Mouse (Mus musculus) embryonic facial prominence, embryonic 11.5 days (tissue): ENCODE data around the gene Dapl1. TPM values are rescaled to one million over a fixed set of nuclear protein-coding genes. Genes with fewer than 3 reads are reported as not detected.

ENCODE experiments used
- ATAC-seq: fragments of 200-750 bp; cut with Nextera tagmentation; replicated peaks from 2 replicates; pipeline ENCODE4 v1.8.0; 2017; ENCODE audit warnings: low read depth; ENCODE audit not compliant: insufficient number of reproducible peaks, low FRiP score, low TSS enrichment
- DNase-seq: peaks from one replicate; pipeline ENCODE4 v3.0.0-alpha.2; 2015; ENCODE audit warnings: low spot score
- H3K27ac ChIP-seq: fragments of 300-500 bp; sonication (generic); replicated peaks from 2 replicates; pipeline ENCODE4 v1.5.1; 2014; ENCODE audit warnings: mild to moderate bottlenecking, low read depth, low read length, control low read depth
- H3K27me3 ChIP-seq: fragments of 300-500 bp; sonication (generic); 2 replicates; pipeline ENCODE4 v1.6.1; 2014; ENCODE audit warnings: mild to moderate bottlenecking, low read length, moderate library complexity, mixed read lengths; ENCODE audit not compliant: control insufficient read depth, insufficient read depth
- H3K36me3 ChIP-seq: fragments of 300-500 bp; sonication (generic); replicated peaks from 2 replicates; pipeline ENCODE4 v1.6.1; 2014; ENCODE audit warnings: low read depth, mild to moderate bottlenecking, low read length, moderate library complexity, mixed read lengths; ENCODE audit not compliant: control insufficient read depth, insufficient read depth
- H3K4me1 ChIP-seq: fragments of 300-500 bp; sonication (generic); 2 replicates; pipeline ENCODE4 v1.6.1; 2014; ENCODE audit warnings: low read length, mixed read lengths; ENCODE audit not compliant: control insufficient read depth, insufficient read depth
- H3K4me2 ChIP-seq: fragments of 300-500 bp; sonication (generic); 2 replicates; pipeline ENCODE4 v1.6.1; 2014; ENCODE audit warnings: low read depth, mild to moderate bottlenecking, control low read depth, low read length, moderate library complexity
- H3K4me3 ChIP-seq: fragments of 300-500 bp; sonication (generic); 2 replicates; pipeline ENCODE4 v1.5.1; 2014; ENCODE audit warnings: low read depth, low read length, control low read depth
- H3K9ac ChIP-seq: fragments of 300-500 bp; sonication (generic); replicated peaks from 2 replicates; pipeline ENCODE4 v1.6.1; 2014; ENCODE audit warnings: mild to moderate bottlenecking, control low read depth, low read length
- H3K9me3 ChIP-seq: fragments of 300-500 bp; sonication (generic); replicated peaks from 2 replicates; pipeline ENCODE4 v1.6.1; 2016; ENCODE audit warnings: mild to moderate bottlenecking, low read length, inconsistent platforms, mixed read lengths; ENCODE audit not compliant: control insufficient read depth
- WGBS: fragments of 180-500 bp; shearing (Covaris S2); extraction: QIAGEN DNeasy Blood & Tissue Kit; methylation state at CpG from one replicate; pipeline ENCODE4 v1.1.7; 2014; 5-methylcytosine and 5-hydroxymethylcytosine counted together
- polyA plus RNA-seq: library from polyadenylated mRNA; unstranded; fragments of >200 nt; fragmentation: Nextera tagmentation; extraction: Ambion mirVana; gene quantifications from 2 replicates; pipeline ENCODE4 v1.2.1, GENCODE M21; 2014

Dapl1 gene
- polyA plus RNA-seq, 1 experiment from 2014 or later = 9.9 TPM

DNA sequence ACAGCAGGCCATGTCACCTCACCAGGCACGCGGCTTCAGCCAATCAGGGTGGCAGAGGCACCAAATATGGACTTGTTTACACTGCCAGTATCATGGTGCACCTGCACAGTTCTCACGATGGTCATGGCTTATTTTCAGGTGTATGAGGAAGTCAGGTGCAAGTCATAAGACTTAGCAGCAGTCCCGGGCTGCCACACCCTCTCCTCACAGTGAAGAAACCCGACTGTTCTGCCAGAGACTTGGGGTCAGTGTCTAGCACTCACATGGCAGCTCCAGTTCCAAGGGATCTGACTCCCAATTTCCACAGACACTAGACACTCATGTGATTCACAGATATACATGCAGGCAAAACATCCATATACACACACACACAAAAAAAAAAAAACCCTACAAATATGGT, 18.1 kb upstream of the Dapl1 start:
- no peaks in the 10 kb centered on the region for H3K27me3 ChIP-seq
- DNase-seq (no peak), ATAC-seq (no peak)
- H3K4me1 ChIP-seq = no peaks in the 10 kb centered on the region
- H3K9me3 ChIP-seq = no peaks in the 10 kb centered on the region
- no peak overlapping the region for H3K4me3 ChIP-seq
- 82% methylated on average over 5 of the region's 5 CpGs for WGBS
- H3K9ac ChIP-seq = no peak overlapping the region
- no peaks in the 10 kb centered on the region for H3K36me3 ChIP-seq
- no peak overlapping the region for H3K4me2 ChIP-seq
- no peak overlapping the region for H3K27ac ChIP-seq

DNA sequence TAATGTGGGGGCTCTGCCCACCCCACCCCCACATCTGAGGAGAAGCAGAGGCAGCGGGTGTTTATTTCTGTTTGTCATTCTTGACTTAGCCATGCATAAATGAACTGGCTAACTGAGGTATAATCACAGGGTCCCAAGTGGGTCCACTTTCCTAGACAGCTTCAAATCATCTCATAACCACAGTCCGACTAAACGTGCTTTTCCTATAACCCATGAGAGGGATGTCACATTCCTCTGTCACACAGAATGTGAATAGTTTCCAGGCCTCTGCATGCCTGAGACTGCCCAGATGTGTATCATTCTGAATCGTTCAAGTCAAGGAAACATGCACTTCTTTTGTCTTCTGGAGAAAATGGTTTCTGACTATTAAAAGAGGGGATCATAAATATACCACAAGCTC, 17.4 kb upstream of the Dapl1 start:
- H3K4me3 ChIP-seq = no peak overlapping the region
- DNase-seq (peak; percentile 59), ATAC-seq (peak; percentile 70; the same call in 1 of the 2 replicates)
- 37% methylated on average over 4 of the region's 4 CpGs for WGBS
- no peaks in the 10 kb centered on the region for H3K36me3 ChIP-seq
- no peaks in the 10 kb centered on the region for H3K4me1 ChIP-seq
- H3K4me2 ChIP-seq = no peak overlapping the region
- no peaks in the 10 kb centered on the region for H3K27me3 ChIP-seq
- H3K27ac ChIP-seq = no peak overlapping the region
- no peak overlapping the region for H3K9ac ChIP-seq
- H3K9me3 ChIP-seq = no peaks in the 10 kb centered on the region

DNA sequence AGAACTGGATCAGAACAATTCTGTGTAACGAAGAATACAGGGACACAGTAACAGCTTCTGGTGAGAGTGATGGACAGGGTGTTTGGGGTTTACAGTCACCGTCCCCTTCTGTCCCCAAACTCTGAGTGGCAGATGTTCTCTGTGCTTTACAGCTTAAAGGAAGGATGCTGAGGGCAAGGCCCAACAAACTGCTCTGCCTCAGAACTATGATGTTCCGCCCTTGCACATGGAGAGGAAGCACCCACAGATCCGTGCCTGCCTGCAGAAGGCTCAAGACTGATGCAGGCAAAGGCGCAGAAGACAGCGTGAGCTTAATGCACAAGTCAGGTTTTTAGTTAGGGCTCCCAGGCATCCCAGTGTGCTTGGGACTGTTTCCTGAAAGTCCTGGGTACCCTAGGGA, 16.5 kb upstream of the Dapl1 start:
- H3K4me3 ChIP-seq = no peak overlapping the region
- ATAC-seq (no peak), DNase-seq (no peak)
- 87% methylated on average over 6 of the region's 6 CpGs for WGBS
- no peaks in the 10 kb centered on the region for H3K4me1 ChIP-seq
- no peaks in the 10 kb centered on the region for H3K9me3 ChIP-seq
- no peaks in the 10 kb centered on the region for H3K36me3 ChIP-seq
- no peak overlapping the region for H3K9ac ChIP-seq
- H3K27me3 ChIP-seq = no peaks in the 10 kb centered on the region
- H3K27ac ChIP-seq = no peak overlapping the region
- H3K4me2 ChIP-seq = no peak overlapping the region

DNA sequence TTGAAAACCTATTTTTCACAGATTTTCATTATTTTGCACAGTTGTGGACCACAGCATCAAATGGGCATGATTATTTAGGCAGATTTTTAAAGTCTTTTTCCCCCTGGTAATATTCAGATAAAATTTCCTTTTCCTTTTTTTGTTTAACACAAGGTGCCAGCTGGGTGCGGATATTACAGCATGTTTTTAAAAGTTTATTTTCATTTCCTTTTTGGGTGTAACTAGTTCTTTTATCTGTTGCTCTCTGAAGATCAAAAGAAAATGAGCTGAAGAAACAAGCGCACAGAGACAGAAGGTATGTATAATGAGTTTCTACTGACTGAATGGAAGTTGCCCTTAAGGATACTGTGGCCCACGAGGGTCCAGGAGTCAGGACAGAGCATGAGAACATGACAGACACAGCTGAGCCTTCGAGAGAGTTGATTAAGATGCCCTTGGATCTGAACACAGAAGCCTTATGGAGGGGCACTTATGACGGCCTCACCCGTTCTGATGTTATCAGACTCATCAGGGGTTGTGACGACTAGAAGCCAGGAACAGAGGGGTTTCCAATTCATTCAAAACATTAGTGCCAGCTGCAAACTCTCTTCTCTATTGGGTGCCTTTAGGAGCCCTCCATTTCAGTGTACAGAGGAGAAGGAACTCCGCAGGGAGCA, 14.7 kb upstream of the Dapl1 start:
- H3K4me3 ChIP-seq = no peak overlapping the region
- DNase-seq (no peak), ATAC-seq (no peak)
- H3K27me3 ChIP-seq = no peaks in the 10 kb centered on the region
- no peak overlapping the region for H3K27ac ChIP-seq
- 59% methylated on average over 8 of the region's 8 CpGs for WGBS
- H3K4me1 ChIP-seq = no peaks in the 10 kb centered on the region
- no peaks in the 10 kb centered on the region for H3K9me3 ChIP-seq
- H3K9ac ChIP-seq = no peak overlapping the region
- H3K4me2 ChIP-seq = no peak overlapping the region
- no peaks in the 10 kb centered on the region for H3K36me3 ChIP-seq

DNA sequence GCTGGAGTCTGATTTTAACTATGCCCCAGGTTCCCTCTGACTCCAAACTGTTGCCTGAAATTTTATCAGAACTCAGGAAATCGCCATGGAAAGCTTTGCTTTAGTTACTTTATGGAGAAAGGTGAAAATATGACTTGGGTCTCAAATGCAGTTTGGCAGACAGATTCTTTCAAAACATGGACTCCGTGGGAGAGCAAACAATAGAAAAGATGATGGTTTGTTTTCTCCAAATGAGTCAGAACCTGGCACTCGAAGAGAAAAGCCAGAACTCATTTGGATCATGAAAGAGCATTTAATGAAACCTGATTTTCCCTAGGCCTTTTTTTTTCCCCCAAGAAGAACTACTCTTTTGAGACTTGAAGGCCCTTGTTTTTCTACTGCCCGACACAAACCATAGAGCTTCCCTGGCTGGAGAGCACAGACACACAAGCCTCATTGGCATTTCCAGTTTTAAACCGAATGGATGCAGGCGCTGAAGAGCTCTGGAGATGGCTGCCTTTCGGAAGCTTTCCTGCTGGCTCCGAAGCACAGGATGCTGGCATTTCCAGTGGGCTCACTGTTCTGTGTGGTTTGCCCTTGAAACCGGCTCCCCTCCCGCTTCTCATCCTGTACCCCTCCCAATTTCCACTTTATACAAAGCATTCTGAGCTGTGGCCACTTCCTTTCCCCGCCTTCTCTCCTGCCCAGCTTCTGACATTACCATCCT, 14.0 kb upstream of the Dapl1 start:
- WGBS = 66% methylated on average over 11 of the region's 11 CpGs
- no peak for ATAC-seq
- DNase-seq = no peak
- no peak overlapping the region for H3K4me2 ChIP-seq
- H3K27ac ChIP-seq = no peak overlapping the region
- H3K27me3 ChIP-seq = no peaks in the 10 kb centered on the region
- no peaks in the 10 kb centered on the region for H3K36me3 ChIP-seq
- H3K4me3 ChIP-seq = no peak overlapping the region
- no peak overlapping the region for H3K9ac ChIP-seq
- no peaks in the 10 kb centered on the region for H3K9me3 ChIP-seq
- H3K4me1 ChIP-seq = no peaks in the 10 kb centered on the region

DNA sequence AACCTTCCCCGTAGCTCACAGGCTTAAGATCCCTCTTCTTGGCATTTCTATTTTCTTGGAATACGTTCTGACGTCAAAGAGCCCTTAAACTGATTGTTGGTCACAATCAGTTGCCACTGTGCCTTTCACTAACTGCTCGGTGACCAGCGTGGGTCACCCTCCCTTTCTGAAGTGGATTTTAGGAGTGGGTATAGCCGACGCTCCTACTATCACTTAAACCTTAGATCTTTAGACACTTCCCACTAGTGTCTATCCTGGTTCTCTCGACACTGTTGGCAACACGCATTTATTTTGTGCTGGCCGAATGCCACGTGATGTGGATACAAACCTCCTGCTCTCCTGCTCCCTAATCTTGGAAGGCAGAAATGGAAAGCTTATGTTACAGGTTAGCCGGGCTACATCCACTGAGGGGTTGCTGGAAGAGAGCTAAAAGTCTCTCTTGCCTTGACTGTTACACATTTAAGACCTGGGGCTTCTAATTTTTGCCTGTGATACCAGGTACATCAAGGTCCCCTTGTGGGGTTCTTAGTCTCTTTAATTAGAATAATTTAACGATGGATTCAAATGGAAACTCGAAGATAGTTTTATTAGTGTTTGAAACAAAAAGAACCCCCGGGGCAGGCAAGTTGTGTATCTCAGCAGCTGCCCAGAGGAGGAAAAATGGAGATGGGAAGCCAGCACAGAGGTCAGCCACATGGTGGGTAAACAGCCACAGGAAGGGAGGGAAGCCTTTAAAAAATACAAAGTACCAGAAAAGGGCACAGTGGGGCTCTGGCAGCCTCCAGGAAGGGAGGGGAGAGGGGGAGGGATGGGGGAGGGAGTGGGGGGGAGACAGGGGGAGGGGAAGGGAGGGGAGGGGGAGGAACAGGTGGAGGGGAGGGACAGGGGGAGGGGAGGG, 13.2 kb upstream of the Dapl1 start:
- DNase-seq = no peak
- Histone ChIP-seq H3K27ac (no peak overlapping the region), H3K9ac (no peak overlapping the region), H3K4me3 (no peak overlapping the region), H3K36me3 (no peaks in the 10 kb centered on the region), H3K4me2 (no peak overlapping the region), H3K9me3 (no peaks in the 10 kb centered on the region), H3K27me3 (no peaks in the 10 kb centered on the region), H3K4me1 (no peaks in the 10 kb centered on the region)
- no peak for ATAC-seq
- 59% methylated on average over 15 of the region's 15 CpGs for WGBS

DNA sequence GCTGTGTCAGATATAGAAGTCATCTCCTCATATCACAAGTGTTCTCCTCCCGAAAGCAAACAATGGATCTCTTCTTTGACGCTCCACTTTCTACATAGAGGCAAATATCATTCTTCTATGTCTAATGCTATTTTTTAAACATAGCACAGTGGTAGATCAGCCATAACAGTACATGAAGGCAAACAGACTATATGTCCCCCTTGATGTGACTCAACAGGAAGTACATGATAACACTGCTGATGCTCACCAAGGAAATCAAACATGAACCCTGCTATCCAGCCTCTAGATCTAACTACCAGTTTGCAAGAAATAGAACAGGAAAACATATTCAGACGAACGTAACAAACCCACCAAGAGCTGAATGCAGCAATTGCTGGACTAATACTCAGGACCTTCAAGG, 10.1 kb upstream of the Dapl1 start:
- H3K9ac ChIP-seq = no peak overlapping the region
- no peak overlapping the region for H3K27ac ChIP-seq
- no peaks in the 10 kb centered on the region for H3K27me3 ChIP-seq
- 89% methylated on average over 4 of the region's 4 CpGs for WGBS
- no peak overlapping the region for H3K4me2 ChIP-seq
- no peak for ATAC-seq
- DNase-seq = no peak
- H3K36me3 ChIP-seq = no peaks in the 10 kb centered on the region
- H3K4me1 ChIP-seq = no peaks in the 10 kb centered on the region
- no peaks in the 10 kb centered on the region for H3K9me3 ChIP-seq
- no peak overlapping the region for H3K4me3 ChIP-seq

DNA sequence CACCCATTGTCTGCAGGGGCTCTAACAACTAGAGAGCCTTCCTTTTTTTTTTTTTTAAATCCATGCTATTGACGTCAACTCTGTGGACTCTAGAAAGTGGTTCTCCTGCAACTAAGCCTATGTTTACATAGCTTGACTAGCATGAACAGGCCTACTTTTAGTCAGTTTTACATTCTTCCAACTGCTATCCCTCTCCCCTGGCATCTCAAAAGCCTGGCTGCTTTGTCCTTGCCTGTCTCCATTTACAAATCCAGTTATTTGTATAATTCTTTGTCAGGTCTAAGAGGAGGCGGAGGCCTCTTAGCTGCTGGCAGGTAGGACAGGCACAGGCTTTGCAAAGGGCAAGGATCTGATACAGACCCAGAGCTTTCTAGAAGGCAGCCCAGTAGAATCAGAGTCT, 627 bp downstream of the Dapl1 start:
- H3K27ac ChIP-seq = no peak overlapping the region
- H3K4me1 ChIP-seq = no peaks in the 10 kb centered on the region
- no peaks in the 10 kb centered on the region for H3K27me3 ChIP-seq
- no peak overlapping the region for H3K9ac ChIP-seq
- ATAC-seq (no peak), DNase-seq (no peak)
- H3K4me3 ChIP-seq = no peak overlapping the region
- 61% methylated on average over 2 of the region's 2 CpGs for WGBS
- no peak overlapping the region for H3K4me2 ChIP-seq
- H3K36me3 ChIP-seq = no peaks in the 10 kb centered on the region
- H3K9me3 ChIP-seq = no peaks in the 10 kb centered on the region
